18 mouse cellular contexts compared by ENCODE assay signal in the genomic region with DNA sequence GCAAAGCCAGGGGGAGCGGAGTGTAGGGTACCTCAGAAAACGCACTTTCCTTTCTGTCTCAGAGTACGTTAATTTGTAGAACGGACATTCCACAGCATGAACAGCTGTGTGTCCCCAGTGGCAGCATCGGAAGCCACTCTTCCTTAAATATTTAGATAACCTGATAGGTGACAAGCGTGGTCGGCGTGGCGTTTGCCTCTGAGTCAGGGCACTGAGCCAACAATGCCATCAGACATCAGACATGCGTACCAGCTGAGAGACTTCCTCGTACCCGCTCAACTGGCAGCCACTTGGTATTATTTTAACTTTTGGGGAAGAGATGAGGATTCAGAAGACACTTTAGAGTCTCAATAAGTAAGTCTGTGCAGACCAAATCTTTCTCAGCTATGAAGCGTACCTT.
A peak's percentile ranks its signal among the peaks of the same experiment; 100 is the strongest.
DNase-seq lines count a peak whose midpoint lies in the region; ATAC-seq and TF ChIP-seq lines count a peak whose summit lies in the region.
"Had no signal": no experiment of that assay in that cellular context is flagged by ENCODE, and none has a peak within 500 bp of the region (broad histone marks: within the 10 kb centered on the region; RNA-seq: fewer than 3 reads in every experiment).

No protein-coding gene starts in this region.

- intact Hi-C loops in heart, postnatal 25 days (cut with DNase I): no loop called here

- no peaks in the 10 kb centered on the region for H3K27me3 ChIP-seq in heart, embryonic 13.5 days (replicated peaks)
- no peaks in the 10 kb centered on the region for H3K27me3 ChIP-seq in kidney, postnatal 0 days (ENCODE audit: insufficient read depth, low read length)
- no peaks in the 10 kb centered on the region for H3K27me3 ChIP-seq in kidney, embryonic 14.5 days (ENCODE audit: control insufficient read depth, insufficient read depth, low read length)
- 0 out of 2 replicates have a peak, but pooled peaks cover 6% of the 10 kb centered on the region for H3K27me3 ChIP-seq in lung, embryonic 15.5 days
- H3K27me3 ChIP-seq in stomach, embryonic 16.5 days (ENCODE audit: control insufficient read depth, insufficient read depth, low read length): no peaks in the 10 kb centered on the region
- H3K27me3 ChIP-seq: megakaryocyte, embryonic 14.5 days; neural tube, embryonic 12.5 days had no signal

- no peak overlapping the region for H3K4me3 ChIP-seq in heart, embryonic 13.5 days
- no peak overlapping the region for H3K4me3 ChIP-seq in kidney, postnatal 0 days (replicated peaks; ENCODE audit: low read depth, low read length)
- H3K4me3 ChIP-seq in kidney, embryonic 14.5 days (ENCODE audit: low read length): no peak overlapping the region
- H3K4me3 ChIP-seq in lung, embryonic 15.5 days: no peak overlapping the region
- no peak overlapping the region for H3K4me3 ChIP-seq in stomach, embryonic 16.5 days (replicated peaks; ENCODE audit: low read length)
- H3K4me3 ChIP-seq: layer of hippocampus, adult 2 months; limb, embryonic 12.5 days; megakaryocyte, embryonic 14.5 days; neural tube, embryonic 12.5 days had no signal

- H3K36me3 ChIP-seq in heart, embryonic 13.5 days: no peaks in the 10 kb centered on the region
- no peaks in the 10 kb centered on the region for H3K36me3 ChIP-seq in kidney, postnatal 0 days (ENCODE audit: insufficient read depth, low read length)
- no peaks in the 10 kb centered on the region for H3K36me3 ChIP-seq in kidney, embryonic 14.5 days (ENCODE audit: control insufficient read depth, insufficient read depth, low read length)
- H3K36me3 ChIP-seq in lung, embryonic 15.5 days: no peaks in the 10 kb centered on the region
- H3K36me3 ChIP-seq in stomach, embryonic 16.5 days (ENCODE audit: control insufficient read depth, insufficient read depth, low read length): no peaks in the 10 kb centered on the region
- H3K36me3 ChIP-seq: limb, embryonic 12.5 days; neural tube, embryonic 12.5 days had no signal

- no peak for ATAC-seq in heart, embryonic 13.5 days (ENCODE audit: extremely low read depth, insufficient number of reproducible peaks, low FRiP score, low TSS enrichment)
- ATAC-seq in kidney, postnatal 0 days (replicated peaks; ENCODE audit: low FRiP score, low read depth): no peak
- no peak for ATAC-seq in kidney, embryonic 14.5 days (ENCODE audit: low FRiP score, low TSS enrichment)
- no peak for ATAC-seq in lung, embryonic 15.5 days (ENCODE audit: borderline replicate concordance, extremely low read depth, low FRiP score, low TSS enrichment)
- ATAC-seq in stomach, embryonic 16.5 days (ENCODE audit: insufficient read depth, low FRiP score): no peak
- ATAC-seq: CD4-positive, CD25-positive, alpha-beta regulatory T cell, adult 4 months; forebrain, postnatal 0 days; inflammation-experienced regulatory T-cells, adult 6 months had no signal

- no peak for TF ChIP-seq CTCF in kidney, postnatal 0 days (IDR thresholded peaks at IDR 0.05; ENCODE audit: low read depth)

- 35% methylated on average over 13 of the region's 13 CpGs for WGBS in heart, embryonic 13.5 days
- WGBS in kidney, postnatal 0 days: 28% methylated on average over 13 of the region's 13 CpGs
- 45% methylated on average over 13 of the region's 13 CpGs for WGBS in kidney, embryonic 14.5 days
- 20% methylated on average over 13 of the region's 13 CpGs for WGBS in lung, embryonic 15.5 days
- WGBS in stomach, embryonic 16.5 days: 35% methylated on average over 13 of the region's 13 CpGs

- DNase-seq in heart, postnatal 25 days (ENCODE audit: low spot score): no peak
- no peak for DNase-seq in kidney, postnatal 0 days (ENCODE audit: low spot score)
- DNase-seq in lung, postnatal 36 days: no peak
- no peak for DNase-seq in layer of hippocampus, adult 11-12 months (ENCODE audit: low spot score)
- DNase-seq: adrenal gland, postnatal 10 days; cerebellum, adult 9-11 months; forebrain, postnatal 0 days; right cerebral cortex, postnatal 14 days had no signal

- no peak overlapping the region for H3K27ac ChIP-seq in heart, embryonic 13.5 days (replicated peaks)
- H3K27ac ChIP-seq in kidney, postnatal 0 days: no peak overlapping the region
- H3K27ac ChIP-seq in kidney, embryonic 14.5 days (ENCODE audit: low read depth, low read length): no peak overlapping the region
- H3K27ac ChIP-seq in lung, embryonic 15.5 days: no peak overlapping the region
- no peak overlapping the region for H3K27ac ChIP-seq in stomach, embryonic 16.5 days (ENCODE audit: low read length)
- H3K27ac ChIP-seq: layer of hippocampus, adult 2 months; limb, embryonic 12.5 days; neural tube, embryonic 12.5 days had no signal

- H3K9ac ChIP-seq in heart, embryonic 13.5 days: no peak overlapping the region
- no peak overlapping the region for H3K9ac ChIP-seq in kidney, postnatal 0 days (ENCODE audit: low read depth, low read length)
- no peak overlapping the region for H3K9ac ChIP-seq in kidney, embryonic 14.5 days (ENCODE audit: low read depth, low read length)
- no peak overlapping the region for H3K9ac ChIP-seq in lung, embryonic 15.5 days
- no peak overlapping the region for H3K9ac ChIP-seq in stomach, embryonic 16.5 days (ENCODE audit: low read length)
- H3K9ac ChIP-seq: forebrain, postnatal 0 days; limb, embryonic 12.5 days; neural tube, embryonic 12.5 days had no signal

- H3K4me2 ChIP-seq in heart, embryonic 13.5 days: peak overlapping the region; percentile 45
- H3K4me2 ChIP-seq in kidney, postnatal 0 days (ENCODE audit: low read length): peak overlapping the region; percentile 16
- no peak overlapping the region for H3K4me2 ChIP-seq in kidney, embryonic 14.5 days (replicated peaks; ENCODE audit: low read depth, low read length)
- H3K4me2 ChIP-seq in lung, embryonic 15.5 days: peak overlapping the region; percentile 14
- H3K4me2 ChIP-seq in stomach, embryonic 16.5 days (ENCODE audit: low read depth, low read length): peak overlapping the region; percentile 4; the same call in 1 of the 2 replicates
- H3K4me2 ChIP-seq: limb, embryonic 12.5 days; neural tube, embryonic 12.5 days had no signal

- H3K4me1 ChIP-seq in heart, embryonic 13.5 days: peaks cover 33% of the 10 kb centered on the region
- H3K4me1 ChIP-seq in kidney, postnatal 0 days (replicated peaks; ENCODE audit: insufficient read depth, low read length): no peaks in the 10 kb centered on the region
- H3K4me1 ChIP-seq in kidney, embryonic 14.5 days (ENCODE audit: control insufficient read depth, insufficient read depth, low read length): no peaks in the 10 kb centered on the region
- H3K4me1 ChIP-seq in lung, embryonic 15.5 days: 0 out of 2 replicates have a peak, but pooled peaks cover 3% of the 10 kb centered on the region
- no peaks in the 10 kb centered on the region for H3K4me1 ChIP-seq in stomach, embryonic 16.5 days (ENCODE audit: control insufficient read depth, insufficient read depth, low read length)
- H3K4me1 ChIP-seq: megakaryocyte, embryonic 14.5 days; neural tube, embryonic 12.5 days had no signal

- H3K9me3 ChIP-seq in heart, embryonic 13.5 days: no peaks in the 10 kb centered on the region
- no peaks in the 10 kb centered on the region for H3K9me3 ChIP-seq in kidney, postnatal 0 days (replicated peaks; ENCODE audit: low read length)
- no peaks in the 10 kb centered on the region for H3K9me3 ChIP-seq in kidney, embryonic 14.5 days (ENCODE audit: control insufficient read depth, low read length)
- H3K9me3 ChIP-seq in lung, embryonic 15.5 days: no peaks in the 10 kb centered on the region
- H3K9me3 ChIP-seq in stomach, embryonic 16.5 days (replicated peaks; ENCODE audit: control insufficient read depth, low read length): no peaks in the 10 kb centered on the region
- H3K9me3 ChIP-seq: neural tube, embryonic 12.5 days had no signal
